Mouse (Mus musculus): ENCODE results near the gene Ing2. TPM values are rescaled to one million over a fixed set of nuclear protein-coding genes. Genes with fewer than 3 reads are reported as not detected.

Ing2 gene
- total and polyA plus RNA-seq, 3 experiments: 7.2 to 22.0 (median 16.8) TPM

- H3K27me3 ChIP-seq (replicated peaks): no peaks in the 10 kb centered on the region
- H3K4me2 ChIP-seq (ENCODE audit: insufficient read depth, low read depth, poor library complexity, severe bottlenecking): no peak overlapping the region
- H3K4me1 ChIP-seq (ENCODE audit: control insufficient read depth in 1 of 2, insufficient read depth in 2 of 2): no peaks in the 10 kb centered on the region
- H3K79me2 ChIP-seq (replicated peaks; ENCODE audit: control insufficient read depth, extremely low read depth, insufficient read depth, poor library complexity, severe bottlenecking): no peaks in the 10 kb centered on the region
- no peak for DNase-seq (ENCODE audit: extremely low read depth)
- in situ Hi-C loops (cut with MboI; ENCODE audit: low pct_ligation_motif_present, low pct_unique_long_range_greater_than_20kb, low sequenced_read_pairs): no loop called here
- dilution Hi-C loops (cut with MboI; ENCODE audit: extremely low pct_ligation_motif_present, extremely low pct_unique_long_range_greater_than_20kb, low sequenced_read_pairs): no loop called here
- no peak for TF ChIP-seq KAT2A (IDR thresholded peaks at IDR 0.05; ENCODE audit: insufficient replicate concordance, low read length)
- TF ChIP-seq RCOR1 (conservative IDR thresholded peaks at IDR 0.05; ENCODE audit: low read depth, low read length): no peak
- TF ChIP-seq ZKSCAN1 (IDR thresholded peaks at IDR 0.05; ENCODE audit: borderline replicate concordance, low read depth, low read length): no peak
- no peak for TF ChIP-seq PAX5 (IDR thresholded peaks at IDR 0.05; ENCODE audit: low read length)
- no peak for TF ChIP-seq POLR2A (IDR thresholded peaks at IDR 0.05; ENCODE audit: low read depth, low read length)
- TF ChIP-seq CTCF (conservative IDR thresholded peaks at IDR 0.05 in 1 of 2, IDR thresholded peaks at IDR 0.05 in 1 of 2; ENCODE audit: low read depth in 2 of 2, low read length in 2 of 2): no peak
- TF ChIP-seq USF2 (conservative IDR thresholded peaks at IDR 0.05; ENCODE audit: low read depth, low read length): no peak
- TF ChIP-seq ELF1 (IDR thresholded peaks at IDR 0.05; ENCODE audit: low read depth, low read length): no peak
- TF ChIP-seq TCF12 (IDR thresholded peaks at IDR 0.05; ENCODE audit: low read depth, low read length): no peak
- no peak for TF ChIP-seq MAFK (IDR thresholded peaks at IDR 0.05; ENCODE audit: insufficient replicate concordance, low read length)
- TF ChIP-seq MYC (IDR thresholded peaks at IDR 0.05; ENCODE audit: low read depth, low read length): no peak
- TF ChIP-seq SMC3 (IDR thresholded peaks at IDR 0.05; ENCODE audit: low read depth, low read length): no peak
- no peak for TF ChIP-seq NRF1 (IDR thresholded peaks at IDR 0.05; ENCODE audit: low read depth, low read length)
- no peak for TF ChIP-seq ZMIZ1 (IDR thresholded peaks at IDR 0.05; ENCODE audit: low read depth, low read length)
- no peak for TF ChIP-seq POLR2AphosphoS2 (IDR thresholded peaks at IDR 0.05; ENCODE audit: low read depth, low read length)
- TF ChIP-seq MXI1 (IDR thresholded peaks at IDR 0.05; ENCODE audit: low read depth, low read length): no peak
- TF ChIP-seq ZNF384 (IDR thresholded peaks at IDR 0.05; ENCODE audit: low read depth, low read length): no peak
- no peak for TF ChIP-seq GABPA (IDR thresholded peaks at IDR 0.05; ENCODE audit: insufficient replicate concordance, low read depth, low read length)
- no peak for TF ChIP-seq HCFC1 (IDR thresholded peaks at IDR 0.05; ENCODE audit: low read depth, low read length)
- TF ChIP-seq TBP (conservative IDR thresholded peaks at IDR 0.05; ENCODE audit: low read depth, low read length): no peak
- H3K36me3 ChIP-seq (replicated peaks in 1 of 2; ENCODE audit: control insufficient read depth in 1 of 2, insufficient read depth in 1 of 2, low read length in 1 of 2): no peaks in the 10 kb centered on the region
- H3K4me3 ChIP-seq (replicated peaks in 1 of 3; ENCODE audit: low read depth in 2 of 3, low read length in 2 of 3, poor library complexity in 1 of 3): no peak overlapping the region
- peaks cover 6% of the 10 kb centered on the region for H3K9me3 ChIP-seq (replicated peaks; ENCODE audit: low read length)
- no peak overlapping the region for H3K9ac ChIP-seq (ENCODE audit: insufficient read depth, low read depth)
- no peak overlapping the region for H3K27ac ChIP-seq (ENCODE audit: insufficient read depth, low read depth)
These were observed 40.5 kb downstream of the Ing2 start for GRCm38 (mm10) chr8:47634791-47635341.

- Histone ChIP-seq H3K79me2 (replicated peaks; ENCODE audit: control insufficient read depth, extremely low read depth, insufficient read depth, poor library complexity, severe bottlenecking) (no peaks in the 10 kb centered on the region), H3K27ac (ENCODE audit: insufficient read depth, low read depth) (no peak overlapping the region), H3K36me3 (replicated peaks in 1 of 2; ENCODE audit: control insufficient read depth in 1 of 2, insufficient read depth in 1 of 2, low read length in 1 of 2) (no peaks in the 10 kb centered on the region), H3K9ac (ENCODE audit: insufficient read depth, low read depth) (no peak overlapping the region), H3K4me3 (replicated peaks in 1 of 3; ENCODE audit: low read depth in 2 of 3, low read length in 2 of 3, poor library complexity in 1 of 3) (no peak overlapping the region), H3K4me2 (ENCODE audit: insufficient read depth, low read depth, poor library complexity, severe bottlenecking) (no peak overlapping the region), H3K4me1 (ENCODE audit: control insufficient read depth in 1 of 2, insufficient read depth in 2 of 2) (peaks cover 0 to 8% of the 10 kb centered on the region in 2 experiments; a peak in 1 of 4 replicates), H3K9me3 (replicated peaks; ENCODE audit: low read length) (peaks cover 4% of the 10 kb centered on the region), H3K27me3 (replicated peaks) (no peaks in the 10 kb centered on the region)
- dilution Hi-C loops (cut with MboI; ENCODE audit: extremely low pct_ligation_motif_present, extremely low pct_unique_long_range_greater_than_20kb, low sequenced_read_pairs) (no loop called here), in situ Hi-C loops (cut with MboI; ENCODE audit: low pct_ligation_motif_present, low pct_unique_long_range_greater_than_20kb, low sequenced_read_pairs) (no loop called here)
- no peak for TF ChIP-seq MAZ (IDR thresholded peaks at IDR 0.05; ENCODE audit: low read depth, low read length)
- DNase-seq (ENCODE audit: extremely low read depth): peak; percentile 11
These were observed 54.2 kb downstream of the Ing2 start for GRCm38 (mm10) chr8:47621144-47621543.

Other genes starting within 250 kb of the Ing2 start
- gene Stox2, start 229.2 kb downstream of the Ing2 start, total RNA-seq (2012; rRNA removed): 0.38 and 0.42 TPM in 2 replicates
- 0.20 and 0.23 TPM in 2 replicates for gene Stox2, start 229.2 kb downstream of the Ing2 start, total RNA-seq (2014; rRNA removed)
- gene Stox2, start 229.2 kb downstream of the Ing2 start, polyA plus RNA-seq (2012; ENCODE audit: insufficient read length, low read depth): 0.93 and 1.0 TPM in 2 replicates
- gene Trappc11, start 142.1 kb downstream of the Ing2 start, total RNA-seq (2012; rRNA removed): 16.3 and 16.6 TPM in 2 replicates
- 20.8 and 21.1 TPM in 2 replicates for gene Trappc11, start 142.1 kb downstream of the Ing2 start, total RNA-seq (2014; rRNA removed)
- gene Trappc11, start 142.1 kb downstream of the Ing2 start, polyA plus RNA-seq (2012; ENCODE audit: insufficient read length, low read depth): 21.0 and 24.6 TPM in 2 replicates
- 27.7 and 35.8 TPM in 2 replicates for gene Rwdd4a, start 141.9 kb downstream of the Ing2 start, total RNA-seq (2012; rRNA removed)
- gene Rwdd4a, start 141.9 kb downstream of the Ing2 start, total RNA-seq (2014; rRNA removed): 54.5 and 55.9 TPM in 2 replicates
- 66.6 and 69.9 TPM in 2 replicates for gene Rwdd4a, start 141.9 kb downstream of the Ing2 start, polyA plus RNA-seq (2012; ENCODE audit: insufficient read length, low read depth)
- 6.7 and 8.7 TPM in 2 replicates for gene Cdkn2aip, start 38.4 kb upstream of the Ing2 start, total RNA-seq (2012; rRNA removed)
- 14.7 and 15.5 TPM in 2 replicates for gene Cdkn2aip, start 38.4 kb upstream of the Ing2 start, total RNA-seq (2014; rRNA removed)
- gene Cdkn2aip, start 38.4 kb upstream of the Ing2 start, polyA plus RNA-seq (2012; ENCODE audit: insufficient read length, low read depth): 6.9 and 7.1 TPM in 2 replicates
- not detected in 2 replicates for gene Cldn24, start 146.6 kb upstream of the Ing2 start, total RNA-seq (2012; rRNA removed)
- not detected in 2 replicates for gene Cldn24, start 146.6 kb upstream of the Ing2 start, total RNA-seq (2014; rRNA removed)
- not detected in 2 replicates for gene Cldn24, start 146.6 kb upstream of the Ing2 start, polyA plus RNA-seq (2012; ENCODE audit: insufficient read length, low read depth)
- not detected in 2 replicates for gene Cldn22, start 148.9 kb upstream of the Ing2 start, total RNA-seq (2012; rRNA removed)
- not detected in 2 replicates for gene Cldn22, start 148.9 kb upstream of the Ing2 start, total RNA-seq (2014; rRNA removed)
- not detected in 2 replicates for gene Cldn22, start 148.9 kb upstream of the Ing2 start, polyA plus RNA-seq (2012; ENCODE audit: insufficient read length, low read depth)

Measured in CH12.LX (cell line).